Mouse (Mus musculus) naive thymus-derived CD4-positive, alpha-beta T cell, adult 2 months (primary cell): ENCODE results near the gene Scgb2b7.
"Not testable (repeated sequence)": the region's sequence is repeated elsewhere in the genome, so short reads cannot be mapped to it uniquely, and the experiment has no call there.

ENCODE experiments used
- DNase-seq: peaks from one replicate; pipeline ENCODE4 v3.0.0-alpha.2; 2011; ENCODE audit warnings: low read depth

Scgb2b7 gene

GRCm38 (mm10) chr7:31705657-31706056, at the start of gene Scgb2b7:
TSS of gene Scgb2b7 (minus strand) at chr7:31705757.
- not testable (repeated sequence) for DNase-seq

GRCm38 (mm10) chr7:31712365-31712764, 6.8 kb upstream of the Scgb2b7 start, which contains the start of gene Scgb1b7:
TSS of gene Scgb1b7 (plus strand) at chr7:31712665.
- DNase-seq, result not testable (repeated sequence)
